Mouse (Mus musculus) left cerebral cortex, adult 18-20 months (tissue): Measurements from ENCODE around the gene Alad. TPM values are rescaled to one million over a fixed set of nuclear protein-coding genes. Genes with fewer than 3 reads are reported as not detected.

Experiments used
- DNase-seq, 2 experiments: peaks; one replicate each; pipeline ENCODE4 v3.0.0; 2021 to 2022; ENCODE audit warnings: low spot score in 2 of 2, mixed read lengths in 1 of 2
- total RNA-seq, 2 experiments: library from RNA; stranded (reverse); gene quantifications; 2 replicates each; pipeline ENCODE4 v1.2.3; 2021

Gene Alad
- total RNA-seq, 2 experiments from 2014 or later, result 36.4 to 41.0 TPM

- DNase-seq, result no peak
Measured at GRCm38 (mm10) chr4:62518416-62519121, 1.1 kb downstream of the Alad start.

DNA sequence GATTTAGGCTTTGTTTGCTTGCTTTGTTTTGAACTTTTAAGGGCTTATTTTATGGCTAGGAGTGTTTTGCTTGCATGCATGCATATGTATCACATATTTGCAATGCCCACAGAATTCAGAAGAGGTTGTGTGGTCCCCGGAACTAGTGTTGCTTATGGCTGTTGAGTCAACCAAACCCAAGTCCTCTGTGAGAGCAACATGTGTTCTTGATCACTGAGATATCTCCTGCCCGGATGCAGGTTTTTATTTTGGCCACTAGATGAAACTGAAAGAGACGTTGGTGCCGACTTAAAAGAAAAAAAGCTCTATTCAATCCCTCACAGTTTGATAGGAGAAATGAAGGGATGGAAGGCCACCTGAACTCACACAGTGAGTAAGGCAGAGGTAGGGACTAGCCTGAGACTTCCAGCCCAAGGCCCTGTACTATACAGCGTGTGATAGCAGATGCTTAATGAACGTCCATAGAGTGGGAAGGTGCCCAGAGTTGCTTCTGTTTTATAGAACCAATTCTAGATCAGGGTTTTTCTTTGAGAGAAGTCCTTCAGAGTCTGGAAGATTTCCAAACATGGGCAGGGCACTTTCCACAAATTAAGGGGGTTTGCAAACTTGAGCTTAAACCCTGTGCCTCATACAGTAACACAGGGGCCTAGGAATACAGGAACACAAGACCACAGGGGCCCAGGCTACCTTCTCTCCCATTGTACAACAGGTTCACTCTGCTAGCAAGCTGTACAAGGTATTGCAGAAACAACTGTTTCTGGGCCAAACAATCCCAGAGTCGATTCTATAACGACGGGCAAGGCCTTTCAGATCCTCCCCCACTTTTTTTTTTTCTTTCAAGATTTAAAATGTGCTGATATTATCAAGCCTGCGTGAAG lies 1.9 kb downstream of the Alad start:
- DNase-seq, result no peak

DNA sequence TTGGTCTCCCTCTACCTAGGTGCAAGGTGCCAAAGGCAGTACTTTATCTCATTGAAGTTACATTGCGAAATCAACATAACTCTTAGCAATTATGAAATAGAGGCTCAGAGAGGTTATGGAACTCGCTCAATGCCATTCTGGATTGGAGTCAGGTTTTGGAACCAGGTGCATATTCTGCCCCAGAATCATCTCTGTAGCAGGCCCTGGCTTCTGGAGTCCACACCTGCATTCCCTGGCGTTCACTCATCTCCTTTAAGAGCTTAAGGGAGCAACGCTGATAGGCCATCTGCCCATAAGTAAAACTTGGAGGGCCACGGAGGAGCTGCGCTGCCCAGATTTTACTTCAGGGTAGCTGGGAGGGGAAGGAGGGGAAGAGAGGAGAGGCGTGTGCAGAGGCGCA lies 2.7 kb downstream of the Alad start:
- DNase-seq, result no peak

- DNase-seq, result no peak
Measured at GRCm38 (mm10) chr4:62516579-62516978, 3.1 kb downstream of the Alad start.

GRCm38 (mm10) chr4:62516079-62516478 lies 3.6 kb downstream of the Alad start:
- no peak for DNase-seq

DNA sequence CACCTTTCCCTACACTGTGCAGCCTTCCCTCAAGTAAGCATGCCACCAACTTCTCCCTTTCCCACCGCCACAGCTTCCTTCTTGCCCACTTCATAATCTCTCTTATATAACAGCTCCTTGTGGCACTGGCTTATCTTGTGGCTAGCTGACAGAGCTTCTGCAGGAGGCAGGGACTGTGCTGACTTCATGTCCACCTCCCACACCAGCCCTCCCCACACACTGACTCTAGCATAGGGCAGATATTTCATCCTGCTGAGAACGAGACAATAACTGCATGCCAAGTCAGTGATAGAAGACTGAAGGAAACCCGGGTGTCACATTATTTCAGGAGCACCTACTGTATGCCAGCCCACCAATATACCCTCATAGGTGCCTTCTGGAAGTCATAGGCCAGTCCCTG lies 4.2 kb downstream of the Alad start:
- no peak for DNase-seq

DNA sequence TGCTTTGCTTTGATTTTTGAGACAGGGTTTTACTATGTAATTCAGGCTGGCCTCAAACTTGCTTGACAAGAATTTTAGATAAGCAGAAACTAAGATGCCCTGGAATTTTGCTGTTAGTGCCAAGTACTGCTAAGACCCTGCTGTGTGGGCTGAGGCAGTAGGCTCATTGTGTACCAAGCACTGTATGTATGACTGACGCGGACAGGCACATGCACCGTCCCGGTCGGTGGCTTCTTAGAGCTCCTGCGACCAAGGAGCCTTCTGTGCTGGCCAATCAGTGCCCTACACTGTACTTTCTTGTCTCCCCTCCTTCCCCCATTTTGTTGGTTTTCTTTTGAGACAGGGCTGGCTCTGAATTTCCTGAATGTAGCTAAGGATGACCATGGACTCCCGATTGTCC lies 4.7 kb downstream of the Alad start:
- DNase-seq, result no peak

- no peak for DNase-seq
Measured at GRCm38 (mm10) chr4:62513998-62514506, 5.7 kb downstream of the Alad start.

DNA sequence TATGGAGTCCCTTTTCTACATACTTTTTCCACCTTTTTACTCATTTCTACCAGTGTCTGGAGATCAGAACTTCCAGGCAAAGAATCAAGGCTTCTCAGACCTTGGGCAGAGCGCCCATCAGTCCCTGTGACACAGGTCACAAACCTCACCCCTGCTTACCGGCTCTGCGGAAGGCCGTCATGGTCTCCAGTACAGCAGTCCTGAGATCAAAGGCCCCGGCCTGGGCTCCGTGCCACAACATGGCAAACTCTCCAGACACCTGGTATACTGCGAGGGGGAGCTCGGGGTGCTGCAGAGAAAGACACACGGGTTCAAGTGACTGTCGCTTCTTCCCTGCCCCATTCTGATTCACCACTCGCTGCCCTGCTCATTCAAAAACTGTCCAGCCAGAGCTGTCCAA lies 9.8 kb downstream of the Alad start:
- no peak for DNase-seq

DNA sequence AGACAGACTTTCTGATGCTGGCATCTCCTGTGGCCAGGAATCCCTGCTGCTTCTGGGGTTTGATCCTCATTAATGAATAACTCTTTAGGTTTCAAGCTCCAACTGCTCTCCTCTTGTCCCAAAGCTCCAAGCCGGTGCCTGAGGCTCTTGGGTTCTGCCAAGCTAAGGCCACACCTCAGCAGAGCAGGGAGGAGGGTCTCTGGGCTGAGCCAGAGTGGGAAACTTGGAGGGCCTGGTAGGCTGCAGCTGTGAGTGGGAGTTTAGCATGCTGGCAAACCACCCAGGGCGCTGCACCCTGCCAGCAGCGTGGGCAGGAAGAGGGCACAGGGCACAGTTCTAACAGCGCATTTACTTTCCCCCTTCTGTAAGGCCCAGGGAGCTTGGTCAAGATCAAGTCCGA lies 10.9 kb downstream of the Alad start:
- DNase-seq, result no peak

DNA sequence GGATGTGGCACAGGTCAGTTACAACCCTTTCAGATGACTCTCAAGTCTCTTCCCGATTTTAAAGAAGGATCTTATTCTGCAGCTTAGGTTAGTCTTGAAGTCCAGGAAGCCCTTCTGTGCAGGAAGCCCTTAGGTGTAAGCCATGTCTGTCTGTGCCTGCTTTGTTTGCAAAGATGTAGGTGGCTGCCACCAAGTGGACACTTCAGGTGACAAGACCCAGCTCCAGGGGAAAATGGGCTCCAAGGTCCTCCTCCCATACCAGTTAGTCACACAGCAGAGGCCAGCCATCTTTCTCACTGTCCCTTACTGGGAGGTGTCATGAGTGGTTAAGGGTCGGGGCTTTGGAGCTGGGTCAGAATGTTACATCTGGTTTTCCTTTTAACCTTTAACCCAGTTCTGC lies 12.9 kb downstream of the Alad start:
- no peak for DNase-seq

GRCm38 (mm10) chr4:62505991-62506390 lies 13.7 kb downstream of the Alad start:
- DNase-seq, result no peak

DNA sequence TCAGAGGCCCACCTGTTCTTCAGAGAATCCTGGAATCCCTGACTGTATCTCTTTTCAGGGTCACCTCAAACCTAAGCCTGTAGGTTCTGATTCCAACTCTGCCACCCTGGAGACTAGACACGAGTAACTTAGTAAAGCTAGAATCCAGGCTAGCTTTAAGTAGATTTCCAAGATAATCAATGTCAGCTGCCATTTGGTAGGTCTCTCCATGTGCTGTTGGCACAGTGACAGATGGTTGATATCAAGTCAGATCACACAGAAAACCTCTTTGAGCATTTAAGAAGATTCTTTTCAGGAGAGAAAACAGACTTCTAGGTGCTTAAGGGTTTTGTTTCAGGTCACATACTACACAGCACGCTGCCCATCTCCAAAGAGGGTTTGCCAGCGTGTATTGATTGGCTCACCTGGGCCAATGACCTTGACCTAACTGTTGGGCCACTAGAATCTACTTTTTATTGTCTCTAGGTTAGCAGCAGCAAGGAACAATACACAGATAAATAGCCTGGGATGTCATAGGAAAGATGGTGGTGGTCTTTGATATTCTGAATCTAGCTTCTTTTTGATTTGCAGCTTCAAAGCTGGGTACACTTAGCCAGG lies 16.2 kb downstream of the Alad start, which contains the start of gene Hdhd3:
TSS of gene Hdhd3 (minus strand) at position 94 of the 597 bp plus-strand sequence.
- no peak for DNase-seq

DNA sequence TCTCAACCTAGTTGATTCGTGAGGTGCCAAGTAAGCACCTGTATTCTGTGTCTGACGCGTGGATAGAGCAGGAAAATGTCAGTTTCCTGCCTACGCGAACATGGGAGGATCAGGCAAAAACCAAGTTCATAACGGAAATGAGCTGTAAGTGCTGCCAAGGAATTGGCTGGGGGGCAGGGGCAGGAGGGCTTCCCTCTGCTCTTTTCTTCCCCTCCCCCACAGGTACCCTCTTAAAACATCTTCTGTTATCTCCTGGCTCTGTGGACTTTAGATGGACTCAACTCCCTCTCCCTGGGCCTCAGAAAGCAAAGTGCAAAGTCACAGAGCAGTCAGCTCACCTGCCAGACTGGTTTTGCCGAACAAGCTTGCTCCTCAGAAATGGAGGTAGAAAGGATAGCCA lies 16.7 kb downstream of the Alad start:
- no peak for DNase-seq

DNA sequence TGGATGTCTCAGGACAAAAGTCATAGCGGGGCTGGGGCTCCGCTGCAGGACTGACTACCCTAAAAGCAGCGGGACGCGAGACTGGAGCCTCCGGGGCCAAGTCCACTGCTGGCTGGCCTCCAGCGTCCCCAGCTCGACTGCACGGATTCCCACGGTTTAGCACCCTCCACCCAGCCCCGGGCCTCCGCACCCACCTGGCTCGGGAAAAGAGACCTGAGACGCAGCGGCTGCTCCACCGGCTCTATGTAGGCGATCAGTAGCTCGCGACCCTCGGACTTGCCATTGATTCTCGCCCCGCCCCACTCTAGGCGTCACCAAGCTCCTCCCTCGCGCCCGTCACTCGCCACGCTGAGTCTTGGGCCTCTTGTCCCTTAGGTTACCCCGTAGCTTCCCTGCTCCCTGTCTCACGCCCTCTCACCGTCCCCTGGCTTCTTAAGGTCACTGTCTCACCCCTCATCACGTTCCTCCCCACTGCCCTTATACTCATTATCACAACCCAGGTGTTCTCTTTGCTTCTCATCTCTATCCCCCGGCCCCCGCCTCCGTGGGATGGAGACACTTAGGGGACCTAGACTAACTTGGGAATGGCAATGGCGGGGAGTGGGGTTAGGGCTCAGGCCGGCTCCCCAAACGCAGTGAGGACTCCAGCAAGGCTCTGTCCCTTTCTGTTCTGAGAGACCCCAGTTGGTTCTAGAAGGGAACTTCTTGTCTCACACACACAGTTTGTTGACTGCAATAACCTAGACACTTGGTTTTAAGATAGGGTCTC lies 17.6 kb downstream of the Alad start:
- DNase-seq, result peak; percentile 90 to 93

DNA sequence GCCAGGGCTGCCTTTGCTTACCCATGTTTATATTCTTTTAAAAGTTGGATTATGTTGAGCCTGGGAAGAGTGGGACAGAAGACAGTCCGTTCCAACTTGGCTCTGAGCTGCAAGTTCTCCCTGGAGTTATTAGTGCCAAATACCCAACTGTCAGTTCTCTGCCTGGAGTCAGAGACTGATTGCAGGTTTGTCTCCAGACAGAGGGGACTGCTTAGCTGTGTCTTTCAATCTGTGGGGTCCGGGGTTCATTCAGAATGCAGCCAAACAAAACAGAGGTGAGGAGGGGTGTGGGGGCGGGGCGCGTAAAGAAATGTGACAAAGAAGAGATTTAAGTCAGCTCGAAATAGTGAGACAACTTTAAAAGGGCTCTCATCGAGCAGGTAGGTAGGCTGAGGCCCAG lies 18.2 kb downstream of the Alad start:
- no peak for DNase-seq

GRCm38 (mm10) chr4:62500799-62501198 lies 18.9 kb downstream of the Alad start:
- no peak for DNase-seq

GRCm38 (mm10) chr4:62496815-62497214 lies 22.9 kb downstream of the Alad start:
- peak; percentile 73 to 80 for DNase-seq

GRCm38 (mm10) chr4:62495946-62496345 lies 23.8 kb downstream of the Alad start:
- DNase-seq, result no peak

- no peak for DNase-seq
Measured at GRCm38 (mm10) chr4:62494230-62494629, 25.5 kb downstream of the Alad start.

DNA sequence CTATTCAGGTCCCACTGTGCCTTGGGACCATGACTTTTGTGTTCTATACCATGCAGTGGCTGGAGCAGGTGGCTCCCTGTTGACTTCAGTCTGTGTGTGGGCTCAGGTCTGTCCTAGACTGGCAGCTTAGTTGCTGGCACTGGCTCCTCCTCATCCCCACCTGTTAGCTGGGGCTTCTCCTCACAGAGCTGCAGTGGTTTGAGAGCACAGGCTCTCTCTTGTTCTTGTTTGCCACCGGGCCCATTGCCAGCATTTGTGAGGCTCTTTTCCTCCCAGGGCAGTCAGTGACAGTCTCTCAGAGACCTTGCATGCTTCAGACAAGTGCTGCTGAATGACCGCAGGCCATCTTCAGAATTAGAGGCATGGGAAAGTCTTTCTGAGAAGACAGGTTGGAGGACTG lies 27.0 kb downstream of the Alad start:
- no peak for DNase-seq
